In the genomic region with DNA sequence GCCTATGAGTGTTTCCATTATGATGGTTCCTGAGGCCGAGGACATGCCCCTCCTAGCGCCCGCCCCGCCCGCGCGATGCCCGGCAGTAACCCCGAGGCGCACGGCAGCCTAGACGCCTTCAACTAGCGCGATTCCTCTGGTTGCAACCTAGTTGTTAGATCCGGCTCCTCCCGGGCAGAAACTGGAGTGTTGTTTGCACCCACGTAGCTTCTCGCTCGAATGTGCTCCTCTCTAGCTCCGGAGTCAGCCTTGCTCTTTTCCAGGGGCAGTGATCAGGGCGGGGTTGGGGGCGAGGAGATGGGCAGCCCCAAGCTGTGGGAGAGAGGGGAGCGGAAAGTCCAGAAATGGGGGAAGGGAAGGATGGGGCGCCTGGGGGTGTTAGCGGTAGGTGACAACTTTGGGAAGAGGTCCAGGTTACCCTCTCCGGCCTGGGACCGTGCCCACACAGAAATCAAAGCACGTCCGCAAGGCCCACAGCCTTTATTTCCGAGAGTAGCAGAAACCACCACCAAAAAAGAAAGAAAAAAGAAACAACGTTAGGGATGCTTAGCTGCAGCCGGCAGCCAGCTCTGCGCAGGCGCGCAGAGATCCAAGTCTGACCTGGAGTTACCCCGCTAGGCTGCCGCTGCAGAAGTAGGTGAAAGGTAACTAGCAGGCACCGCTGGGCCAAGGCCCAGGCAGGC, we compare ENCODE assay signal across 7 mouse cellular contexts. TPM values are rescaled to one million over a fixed set of nuclear protein-coding genes. Genes with fewer than 3 reads are reported as not detected.
DNase-seq lines count a peak whose midpoint lies in the region; ATAC-seq and TF ChIP-seq lines count a peak whose summit lies in the region.

No protein-coding gene starts in this region.

- peak; percentile 81 for ATAC-seq in embryonic facial prominence, embryonic 15.5 days (ENCODE audit: insufficient number of reproducible peaks, low FRiP score, low TSS enrichment, low read depth)
- peak; percentile 85 for ATAC-seq in heart, embryonic 12.5 days (ENCODE audit: insufficient number of reproducible peaks, low FRiP score)
- ATAC-seq in kidney, embryonic 15.5 days (replicated peaks; ENCODE audit: low FRiP score): peak; percentile 91
- ATAC-seq in monocyte, adult 5-6 weeks (replicated peaks; ENCODE audit: insufficient number of reproducible peaks, low FRiP score, low TSS enrichment, poor library complexity, severe bottlenecking): peak; percentile 77

- H3K27ac ChIP-seq in embryonic facial prominence, embryonic 15.5 days (replicated peaks): peak overlapping the region; percentile 90
- H3K27ac ChIP-seq in heart, embryonic 12.5 days (ENCODE audit: poor library complexity, severe bottlenecking): peak overlapping the region; percentile 72
- peak overlapping the region; percentile 73 for H3K27ac ChIP-seq in kidney, embryonic 15.5 days
- no peak overlapping the region for H3K27ac ChIP-seq in liver, adult 2 months (replicated peaks; ENCODE audit: insufficient read depth, low read depth, low read length)

- peak; percentile 82 to 90 for DNase-seq in adrenal gland, postnatal 36 days
- DNase-seq in liver, adult 2 months (ENCODE audit: extremely low read depth, low read depth, low spot score): peak; percentile 84
- peak; percentile 41 to 61 for DNase-seq in spleen, postnatal 14 days (ENCODE audit: low spot score in 2 of 2)

- peak overlapping the region; percentile 31; the same call in 1 of the 2 replicates for H3K9ac ChIP-seq in embryonic facial prominence, embryonic 15.5 days
- peak overlapping the region; percentile 63 for H3K9ac ChIP-seq in heart, embryonic 12.5 days
- H3K9ac ChIP-seq in kidney, embryonic 15.5 days: peak overlapping the region; percentile 40
- H3K9ac ChIP-seq in liver, adult 2 months (ENCODE audit: low read depth, low read length): peak overlapping the region; percentile 20; the same call in 1 of the 2 replicates

- H3K4me3 ChIP-seq in embryonic facial prominence, embryonic 15.5 days (replicated peaks): peak overlapping the region; percentile 54
- H3K4me3 ChIP-seq in heart, embryonic 12.5 days: peak overlapping the region; percentile 62
- peak overlapping the region; percentile 57 for H3K4me3 ChIP-seq in kidney, embryonic 15.5 days (replicated peaks)
- H3K4me3 ChIP-seq in liver, adult 2 months (ENCODE audit: insufficient read depth, low read depth, low read length): peak overlapping the region; percentile 52

- no peak for TF ChIP-seq POLR2A in liver, adult 2 months (IDR thresholded peaks at IDR 0.05; ENCODE audit: extremely low read depth, insufficient read depth, low read length)

- no peaks in the 10 kb centered on the region for H3K9me3 ChIP-seq in embryonic facial prominence, embryonic 15.5 days (replicated peaks)
- no peaks in the 10 kb centered on the region for H3K9me3 ChIP-seq in heart, embryonic 12.5 days (replicated peaks)
- no peaks in the 10 kb centered on the region for H3K9me3 ChIP-seq in kidney, embryonic 15.5 days (replicated peaks)

- under 1% methylated on average over 38 of the region's 38 CpGs for WGBS in embryonic facial prominence, embryonic 15.5 days
- WGBS in heart, embryonic 12.5 days: under 1% methylated on average over 38 of the region's 38 CpGs
- under 1% methylated on average over 38 of the region's 38 CpGs for WGBS in kidney, embryonic 15.5 days
- WGBS in liver, adult 2 months: under 1% methylated on average over 38 of the region's 38 CpGs

- no peaks in the 10 kb centered on the region for H3K79me2 ChIP-seq in liver, adult 2 months (ENCODE audit: control insufficient read depth, insufficient read depth, low read length)

- H3K4me2 ChIP-seq in embryonic facial prominence, embryonic 15.5 days (replicated peaks): peak overlapping the region; percentile 86
- H3K4me2 ChIP-seq in heart, embryonic 12.5 days: peak overlapping the region; percentile 87
- peak overlapping the region; percentile 92 for H3K4me2 ChIP-seq in kidney, embryonic 15.5 days

- no peaks in the 10 kb centered on the region for H3K27me3 ChIP-seq in embryonic facial prominence, embryonic 15.5 days
- H3K27me3 ChIP-seq in heart, embryonic 12.5 days (replicated peaks): no peaks in the 10 kb centered on the region
- no peaks in the 10 kb centered on the region for H3K27me3 ChIP-seq in kidney, embryonic 15.5 days
- no peaks in the 10 kb centered on the region for H3K27me3 ChIP-seq in liver, adult 2 months (ENCODE audit: control insufficient read depth, insufficient read depth, low read length)

- peaks cover 23% of the 10 kb centered on the region for H3K4me1 ChIP-seq in embryonic facial prominence, embryonic 15.5 days
- peaks cover 23% of the 10 kb centered on the region for H3K4me1 ChIP-seq in heart, embryonic 12.5 days (replicated peaks)
- peaks cover 21% of the 10 kb centered on the region for H3K4me1 ChIP-seq in kidney, embryonic 15.5 days
- H3K4me1 ChIP-seq in liver, adult 2 months (ENCODE audit: control insufficient read depth, insufficient read depth, low read length): peaks cover 17% of the 10 kb centered on the region

- no peak for TF ChIP-seq CTCF in liver, adult 2 months (IDR thresholded peaks at IDR 0.05; ENCODE audit: low read depth, low read length)

- no peaks in the 10 kb centered on the region for H3K36me3 ChIP-seq in embryonic facial prominence, embryonic 15.5 days
- H3K36me3 ChIP-seq in heart, embryonic 12.5 days: no peaks in the 10 kb centered on the region
- no peaks in the 10 kb centered on the region for H3K36me3 ChIP-seq in kidney, embryonic 15.5 days
- H3K36me3 ChIP-seq in liver, adult 2 months (ENCODE audit: control insufficient read depth, insufficient read depth, low read length): no peaks in the 10 kb centered on the region

RNA-seq across cellular contexts. Expression of gene Abca1, which starts 58.1 kb away (rescaled TPM):
- total RNA-seq in adrenal gland, postnatal 36 days (2021): 100 to 1,000 TPM; 148 to 154 TPM
- 8.2 and 9.2 TPM in 2 replicates for polyA plus RNA-seq in embryonic facial prominence, embryonic 15.5 days (2015; fragmentation: Nextera tagmentation; extraction: Ambion mirVana)
- 3.8 and 4.0 TPM in 2 replicates for polyA plus RNA-seq in heart, embryonic 12.5 days (2016; fragmentation: Nextera tagmentation; extraction: Ambion mirVana)
- polyA plus RNA-seq in kidney, embryonic 15.5 days (2015; fragmentation: Nextera tagmentation; extraction: Ambion mirVana): 3.8 and 4.4 TPM in 2 replicates
- 65.4 and 89.1 TPM in 2 replicates for total RNA-seq in liver, adult 2 months (2014; rRNA removed)
- 17.1 and 21.0 TPM in 2 replicates for polyA plus RNA-seq in liver, adult 2 months (2012; rRNA removed)
- 21.5 to 30.2 TPM (median 25.1 TPM) in 3 replicates for total RNA-seq in monocyte, adult 5-6 weeks (2017)
